Mouse (Mus musculus) forebrain, embryonic 14.5 days (tissue): ENCODE measurements around the gene Pdcd6ip. TPM values are rescaled to one million over a fixed set of nuclear protein-coding genes. Genes with fewer than 3 reads are reported as not detected.
"Not testable (repeated sequence)": the region's sequence is repeated elsewhere in the genome, so short reads cannot be mapped to it uniquely, and the experiment has no call there.

Experiments
- ATAC-seq: fragments of 200-750 bp; cut with Nextera tagmentation; 2 replicates; pipeline ENCODE4 v1.8.0; 2017; ENCODE audit warnings: mild to moderate bottlenecking, moderate library complexity
- DNase-seq: peaks from one replicate; pipeline ENCODE4 v3.0.0-alpha.2; 2015; ENCODE audit warnings: low spot score
- H3K27ac ChIP-seq: fragments of 300-500 bp; sonication (generic); 2 replicates; pipeline ENCODE4 v1.5.1; 2014; ENCODE audit warnings: low read depth, mild to moderate bottlenecking, control low read depth, low read length, moderate library complexity
- H3K27me3 ChIP-seq: fragments of 300-500 bp; sonication (generic); replicated peaks from 2 replicates; pipeline ENCODE4 v1.6.1; 2014; ENCODE audit warnings: low read length, control low read depth, mixed read lengths; ENCODE audit not compliant: control insufficient read depth, insufficient read depth
- H3K36me3 ChIP-seq: fragments of 300-500 bp; sonication (generic); 2 replicates; pipeline ENCODE4 v1.6.1; 2014; ENCODE audit warnings: low read length, control low read depth; ENCODE audit not compliant: control insufficient read depth, insufficient read depth
- H3K4me1 ChIP-seq: fragments of 300-500 bp; sonication (generic); 2 replicates; pipeline ENCODE4 v1.6.1; 2014; ENCODE audit warnings: antibody characterized with exemption, low read length, control low read depth; ENCODE audit not compliant: control insufficient read depth, insufficient read depth
- H3K4me2 ChIP-seq: fragments of 300-500 bp; sonication (generic); 2 replicates; pipeline ENCODE4 v1.6.1; 2014; ENCODE audit warnings: mild to moderate bottlenecking, control low read depth, low read length
- H3K4me3 ChIP-seq: fragments of 300-500 bp; sonication (generic); 2 replicates; pipeline ENCODE4 v1.5.1; 2014; ENCODE audit warnings: low read depth, low read length, control low read depth
- H3K9ac ChIP-seq: fragments of 300-500 bp; sonication (generic); 2 replicates; pipeline ENCODE4 v1.6.1; 2014; ENCODE audit warnings: mild to moderate bottlenecking, low read length, control low read depth, moderate library complexity
- H3K9me3 ChIP-seq: fragments of 300-500 bp; sonication (generic); replicated peaks from 2 replicates; pipeline ENCODE4 v1.6.1; 2016; ENCODE audit warnings: low read length, control low read depth, mixed read lengths; ENCODE audit not compliant: control insufficient read depth
- WGBS: fragments of 180-500 bp; shearing (Covaris S2); extraction: QIAGEN DNeasy Blood & Tissue Kit; methylation state at CpG from one replicate; pipeline ENCODE4 v1.1.7; 2014; 5-methylcytosine and 5-hydroxymethylcytosine counted together
- polyA plus RNA-seq: library from polyadenylated mRNA; unstranded; fragments of >200 nt; fragmentation: Nextera tagmentation; extraction: Ambion mirVana; gene quantifications from 2 replicates; pipeline ENCODE4 v1.2.1, GENCODE M21; 2014

Pdcd6ip gene
- polyA plus RNA-seq, 1 experiment from 2014 or later, result 29.6 TPM

- ATAC-seq, result no peak
- no peaks in the 10 kb centered on the region for H3K36me3 ChIP-seq
- no peaks in the 10 kb centered on the region for H3K9me3 ChIP-seq
- H3K4me3 ChIP-seq, result no peak overlapping the region
- no peaks in the 10 kb centered on the region for H3K27me3 ChIP-seq
- H3K4me2 ChIP-seq, result no peak overlapping the region
- peaks cover 4% of the 10 kb centered on the region; the same call in 1 of the 2 replicates for H3K4me1 ChIP-seq
- no peak overlapping the region for H3K27ac ChIP-seq
- DNase-seq, result no peak
- 69% methylated on average over 9 of the region's 9 CpGs for WGBS
- no peak overlapping the region for H3K9ac ChIP-seq
Measured at GRCm38 (mm10) chr9:113738021-113738420, 30.0 kb upstream of the Pdcd6ip start.

GRCm38 (mm10) chr9:113735920-113736319, 27.9 kb upstream of the Pdcd6ip start:
- H3K36me3 ChIP-seq, result no peaks in the 10 kb centered on the region
- no peaks in the 10 kb centered on the region for H3K27me3 ChIP-seq
- DNase-seq (no peak), ATAC-seq (no peak)
- no peaks in the 10 kb centered on the region for H3K9me3 ChIP-seq
- no peak overlapping the region for H3K4me2 ChIP-seq
- no peak overlapping the region for H3K27ac ChIP-seq
- H3K4me1 ChIP-seq, result peaks cover 4% of the 10 kb centered on the region; the same call in 1 of the 2 replicates
- H3K9ac ChIP-seq, result no peak overlapping the region
- H3K4me3 ChIP-seq, result no peak overlapping the region

GRCm38 (mm10) chr9:113731540-113731939, 23.5 kb upstream of the Pdcd6ip start:
- Histone ChIP-seq H3K9ac (no peak overlapping the region), H3K4me2 (no peak overlapping the region), H3K27me3 (no peaks in the 10 kb centered on the region), H3K9me3 (no peaks in the 10 kb centered on the region), H3K4me1 (no peaks in the 10 kb centered on the region), H3K36me3 (no peaks in the 10 kb centered on the region), H3K4me3 (no peak overlapping the region), H3K27ac (no peak overlapping the region)
- 92% methylated on average over 3 of the region's 3 CpGs for WGBS
- ATAC-seq, result no peak
- DNase-seq, result no peak

- H3K9me3 ChIP-seq, result no peaks in the 10 kb centered on the region
- H3K4me1 ChIP-seq, result no peaks in the 10 kb centered on the region
- no peak overlapping the region for H3K9ac ChIP-seq
- ATAC-seq (no peak), DNase-seq (no peak)
- no peak overlapping the region for H3K4me3 ChIP-seq
- H3K4me2 ChIP-seq, result no peak overlapping the region
- no peaks in the 10 kb centered on the region for H3K36me3 ChIP-seq
- no peak overlapping the region for H3K27ac ChIP-seq
- H3K27me3 ChIP-seq, result no peaks in the 10 kb centered on the region
- 88% methylated on average over 18 of the region's 18 CpGs for WGBS
Measured at GRCm38 (mm10) chr9:113726991-113727680, 19.1 kb upstream of the Pdcd6ip start.

GRCm38 (mm10) chr9:113726131-113726530, 18.1 kb upstream of the Pdcd6ip start:
- Histone ChIP-seq H3K4me3 (no peak overlapping the region), H3K27ac (no peak overlapping the region), H3K4me2 (no peak overlapping the region), H3K9me3 (no peaks in the 10 kb centered on the region), H3K36me3 (no peaks in the 10 kb centered on the region), H3K9ac (no peak overlapping the region), H3K4me1 (no peaks in the 10 kb centered on the region), H3K27me3 (no peaks in the 10 kb centered on the region)
- 68% methylated on average over 3 of the region's 3 CpGs for WGBS
- ATAC-seq (no peak), DNase-seq (no peak)

- not testable (repeated sequence) for ATAC-seq, H3K4me1 ChIP-seq
- WGBS, result 87% methylated on average over 5 of the region's 5 CpGs
Measured at GRCm38 (mm10) chr9:113725609-113726008, 17.6 kb upstream of the Pdcd6ip start.

GRCm38 (mm10) chr9:113724646-113725045, 16.6 kb upstream of the Pdcd6ip start:
- Histone ChIP-seq H3K9me3 (no peaks in the 10 kb centered on the region), H3K36me3 (no peaks in the 10 kb centered on the region), H3K4me3 (no peak overlapping the region), H3K4me1 (no peaks in the 10 kb centered on the region), H3K4me2 (no peak overlapping the region), H3K9ac (no peak overlapping the region), H3K27ac (no peak overlapping the region), H3K27me3 (no peaks in the 10 kb centered on the region)
- WGBS, result 82% methylated on average over 15 of the region's 15 CpGs
- DNase-seq (no peak), ATAC-seq (no peak)

More at GRCm38 (mm10) chr9:113725609-113726008, 17.6 kb upstream of the Pdcd6ip start:
- H3K9me3 ChIP-seq, H3K4me2 ChIP-seq, DNase-seq, H3K27ac ChIP-seq, H3K27me3 ChIP-seq, H3K36me3 ChIP-seq, H3K9ac ChIP-seq, H3K4me3 ChIP-seq: not testable (repeated sequence)

- ATAC-seq (0 out of 2 replicates have a peak, but pooled peaks have one; percentile 57), DNase-seq (peak; percentile 55)
- Histone ChIP-seq H3K4me3 (no peak overlapping the region), H3K4me1 (no peaks in the 10 kb centered on the region), H3K27ac (no peak overlapping the region), H3K9me3 (no peaks in the 10 kb centered on the region), H3K27me3 (no peaks in the 10 kb centered on the region), H3K4me2 (no peak overlapping the region), H3K36me3 (no peaks in the 10 kb centered on the region), H3K9ac (no peak overlapping the region)
- 29% methylated on average over 5 of the region's 5 CpGs for WGBS
Measured at GRCm38 (mm10) chr9:113719063-113719462, 11.0 kb upstream of the Pdcd6ip start.

- Histone ChIP-seq H3K4me3 (no peak overlapping the region), H3K4me1 (peaks cover 15% of the 10 kb centered on the region), H3K9me3 (no peaks in the 10 kb centered on the region), H3K4me2 (no peak overlapping the region), H3K36me3 (no peaks in the 10 kb centered on the region), H3K27me3 (no peaks in the 10 kb centered on the region), H3K9ac (no peak overlapping the region), H3K27ac (no peak overlapping the region)
- WGBS, result 85% methylated on average over 12 of the region's 12 CpGs
- DNase-seq, result no peak
- no peak for ATAC-seq
Measured at GRCm38 (mm10) chr9:113710871-113711270, 2.8 kb upstream of the Pdcd6ip start.
